Mouse (Mus musculus) thymus, postnatal 14 days (tissue): Measurements from ENCODE around the gene Siah2.
A peak's percentile ranks its signal among the peaks of the same experiment; 100 is the strongest.

Experiments
- DNase-seq: peaks from one replicate; pipeline ENCODE4 v3.0.0; 2021

Gene Siah2

DNA sequence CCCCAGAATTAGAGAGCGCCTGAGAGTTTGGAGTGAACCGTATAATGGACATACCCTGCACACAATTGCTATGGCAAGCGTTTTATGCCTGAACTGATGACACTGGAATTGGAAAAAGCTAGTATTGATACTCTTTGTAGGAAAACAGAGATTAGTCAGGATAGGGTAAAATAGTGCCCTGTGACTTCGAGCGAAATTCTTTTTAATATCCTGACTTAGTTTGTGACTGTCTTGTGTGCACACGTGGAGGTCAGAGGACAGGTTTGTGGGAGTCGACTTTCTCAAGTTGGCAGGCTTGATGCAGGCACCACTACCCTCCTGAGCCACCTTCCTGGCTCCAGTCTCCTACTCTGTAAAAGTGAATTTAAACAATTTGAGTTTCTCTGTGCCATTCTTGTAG is 1.1 kb upstream of the Siah2 start:
- DNase-seq, result no peak

DNA sequence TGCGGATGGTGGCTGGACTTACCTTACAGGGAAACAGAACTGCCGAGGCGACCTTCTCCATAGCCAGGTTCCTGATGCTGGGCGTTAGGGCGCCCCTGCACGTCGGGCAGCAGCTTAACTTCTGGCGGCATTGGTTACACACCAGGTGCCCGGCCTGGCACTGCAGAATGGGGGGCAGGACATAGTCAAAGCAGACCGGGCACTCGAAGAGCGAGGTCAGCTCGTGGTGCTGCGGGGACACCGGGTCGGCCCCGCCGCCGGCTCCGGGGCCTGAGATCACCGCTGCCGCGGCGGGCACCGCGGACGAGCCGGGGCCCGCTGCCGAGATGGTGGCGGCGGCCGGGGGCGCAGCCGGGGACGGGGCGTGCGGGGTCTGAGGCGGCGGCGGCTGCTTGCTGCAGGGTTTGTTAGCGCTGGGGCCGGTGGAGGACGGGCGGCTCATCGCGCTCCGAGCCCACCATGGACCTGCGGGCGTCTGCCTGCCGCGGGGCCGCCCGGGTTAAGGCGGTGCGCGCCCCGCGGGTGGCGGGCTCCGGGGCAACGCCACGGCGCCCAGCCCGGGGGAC is 743 bp downstream of the Siah2 start:
- DNase-seq, result peak; percentile 51

DNA sequence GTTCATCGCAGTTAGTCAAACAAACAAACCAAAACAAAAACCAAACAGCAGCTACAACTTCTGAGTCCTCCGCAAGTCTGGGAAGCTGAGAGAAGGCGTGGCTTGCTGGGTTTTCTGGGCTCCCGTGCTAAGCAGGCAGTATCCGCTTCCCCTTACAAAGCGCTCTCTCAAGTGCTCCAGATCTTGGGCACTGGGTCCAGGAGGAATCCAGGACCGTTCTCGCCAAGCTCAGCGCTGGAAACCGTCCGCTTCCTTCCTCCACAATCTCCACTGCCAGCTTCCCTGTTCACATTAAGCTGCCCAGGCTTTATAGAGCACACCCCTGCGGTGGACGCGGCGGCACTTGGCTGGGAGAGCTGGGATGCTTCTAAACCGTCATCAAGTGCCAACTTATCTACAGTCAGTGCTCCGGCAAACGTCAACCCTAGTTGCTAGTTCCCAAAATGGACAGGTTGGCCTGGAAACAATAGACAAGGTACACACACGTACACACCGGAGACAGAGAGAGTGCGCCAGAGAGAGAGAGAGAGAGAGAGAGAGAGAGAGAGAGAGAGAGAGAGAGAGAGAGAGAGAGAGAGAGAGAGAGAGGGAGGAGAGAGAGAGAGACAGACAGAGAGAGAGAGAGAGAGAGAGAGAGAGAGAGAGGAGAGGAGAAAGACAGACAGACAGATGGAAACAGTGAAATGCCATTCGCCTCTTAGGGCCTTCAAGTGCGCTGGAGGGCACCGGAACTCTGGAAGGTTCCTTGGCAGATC is 1.4 kb downstream of the Siah2 start:
- DNase-seq, result peak; percentile 65

DNA sequence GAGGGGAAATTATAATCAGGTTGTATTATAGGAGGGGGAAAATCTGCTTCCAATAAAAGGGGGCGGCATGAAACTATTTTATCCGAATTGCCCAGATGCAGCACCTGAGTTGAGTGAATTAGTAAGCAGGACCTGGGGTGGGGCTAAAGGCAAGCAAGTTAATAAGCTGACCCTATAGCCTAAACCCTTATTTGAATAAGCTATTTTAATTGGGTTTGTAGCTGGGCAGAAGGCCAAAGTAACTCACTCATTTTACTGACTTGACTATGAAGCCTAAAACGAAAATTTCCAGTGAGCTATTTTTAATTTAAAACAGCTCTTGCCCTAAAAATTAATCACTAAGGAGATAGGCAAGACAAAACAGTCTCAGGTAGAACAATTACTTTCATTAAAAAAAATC is 2.5 kb downstream of the Siah2 start:
- DNase-seq, result no peak

DNA sequence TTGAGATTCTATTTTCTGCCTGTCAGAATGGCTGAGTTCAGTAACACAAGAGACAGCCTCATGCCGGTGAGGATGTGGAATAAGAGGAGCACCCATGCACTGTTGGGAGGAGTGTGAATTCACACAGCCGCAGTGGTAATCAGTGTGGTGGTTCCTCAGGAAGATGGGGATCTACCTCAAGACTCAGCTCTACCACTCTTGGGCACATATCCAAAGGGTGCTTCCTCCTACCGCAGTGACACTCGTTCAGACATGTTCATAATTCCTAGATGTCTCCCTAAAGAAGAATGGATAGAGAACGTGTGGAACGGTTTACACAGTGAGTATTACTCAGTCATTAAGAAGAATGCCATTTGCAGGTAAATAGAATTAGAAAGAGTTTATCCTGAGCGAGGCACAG is 3.1 kb downstream of the Siah2 start:
- no peak for DNase-seq

DNA sequence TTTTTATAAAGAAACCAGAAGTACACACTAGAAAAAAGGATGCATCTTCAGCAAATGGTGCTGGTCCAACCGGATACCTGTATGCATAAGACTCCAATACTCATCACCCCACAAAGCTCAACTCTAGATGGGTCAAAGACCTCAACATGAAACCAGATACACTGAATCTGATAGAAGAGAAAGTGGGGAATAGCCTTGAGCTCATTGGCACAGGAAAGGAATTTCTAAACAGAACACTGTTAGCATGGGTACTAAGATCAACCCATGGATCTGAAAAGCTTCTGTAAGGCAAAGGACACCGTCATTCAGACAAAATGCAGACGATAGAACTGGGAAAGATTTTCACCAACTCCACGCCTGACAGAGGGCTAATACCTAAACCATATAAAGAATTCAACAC is 3.6 kb downstream of the Siah2 start:
- DNase-seq, result no peak

DNA sequence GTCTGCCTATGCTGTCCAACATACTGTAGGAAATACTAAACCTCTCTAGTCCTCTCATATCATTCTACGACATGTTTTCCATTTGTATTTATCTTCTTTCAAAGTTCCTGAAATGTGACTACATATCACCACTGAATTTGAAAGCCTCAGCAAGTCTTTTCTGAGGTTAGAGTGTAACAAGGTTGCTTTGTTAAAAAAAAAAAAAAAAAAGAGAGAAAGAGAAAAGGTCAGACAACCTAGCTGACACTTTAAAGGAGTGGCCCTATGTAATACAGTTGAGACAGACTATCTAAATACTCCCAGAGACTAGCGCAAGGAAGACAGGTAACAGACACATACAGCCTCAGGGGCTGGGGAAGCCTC is 5.3 kb downstream of the Siah2 start:
- no peak for DNase-seq

DNA sequence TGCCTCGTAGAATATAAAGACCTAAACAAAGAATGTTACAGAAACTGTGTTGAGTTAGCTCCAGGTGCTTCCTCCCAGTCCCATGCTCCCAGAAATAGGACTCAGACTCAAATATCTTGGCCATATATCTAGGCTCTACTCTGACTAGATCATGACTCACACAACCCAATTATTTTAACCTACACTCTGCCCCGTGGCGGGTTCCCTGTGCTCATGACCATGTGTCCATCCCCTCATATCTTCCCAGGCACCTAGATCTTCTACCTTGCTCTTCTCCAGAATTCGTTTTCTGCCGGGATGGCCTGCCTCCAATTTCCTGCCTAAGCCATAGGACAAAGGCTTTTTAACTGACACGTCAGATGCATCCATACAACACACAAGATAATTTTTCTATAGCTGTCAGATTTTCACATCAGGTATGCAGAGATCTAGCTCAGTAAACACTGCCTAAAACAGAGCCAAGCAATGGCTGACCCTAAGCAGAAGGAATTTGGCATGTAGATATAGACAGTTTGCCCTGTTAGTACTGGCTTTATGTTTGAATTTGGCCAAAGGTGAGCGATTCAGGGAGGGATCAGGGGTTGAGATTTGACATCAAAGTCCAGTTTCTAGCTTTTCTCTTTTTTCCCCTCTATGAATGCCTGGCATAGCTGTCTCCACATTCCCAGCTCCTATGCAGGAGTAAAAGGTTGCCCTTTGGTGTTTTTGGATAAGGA is 5.8 kb downstream of the Siah2 start:
- no peak for DNase-seq

DNA sequence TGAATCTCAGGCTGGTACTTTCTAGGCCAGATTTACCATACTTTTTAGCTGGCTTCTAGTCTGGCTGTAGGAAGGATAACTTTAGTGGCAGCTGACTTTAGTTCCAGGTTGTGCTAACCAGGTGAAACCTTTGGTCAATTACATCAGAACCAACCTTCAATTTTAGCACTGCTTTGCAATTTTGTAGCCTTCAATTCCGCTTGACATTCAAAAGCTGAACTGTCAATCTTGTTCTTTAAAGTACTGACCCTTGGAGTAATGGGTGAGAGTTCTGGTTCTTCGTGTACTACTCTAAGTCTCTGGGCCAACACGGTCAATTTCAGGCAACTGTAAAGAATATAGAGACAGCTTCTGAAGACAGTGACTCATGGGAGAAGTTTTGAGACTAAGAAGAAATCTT is 6.8 kb downstream of the Siah2 start:
- no peak for DNase-seq

DNA sequence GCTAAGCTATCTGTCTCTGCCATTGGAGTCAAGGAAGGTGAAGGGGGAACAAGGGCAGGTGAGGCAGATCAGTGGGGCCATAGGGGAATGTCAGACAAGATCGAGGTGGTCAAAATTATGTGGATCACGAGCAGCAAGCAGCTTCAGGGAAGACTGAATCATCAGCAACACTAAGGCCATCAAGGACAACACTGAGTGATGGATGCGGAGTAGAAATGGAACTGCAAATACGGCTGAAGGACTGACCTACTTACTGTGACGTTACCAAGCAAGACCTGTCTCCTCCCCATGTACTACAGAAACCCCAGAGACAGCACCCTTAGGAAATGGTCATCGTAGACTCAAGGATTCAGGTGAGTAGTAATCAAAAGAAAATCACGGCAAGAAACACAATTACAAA is 8.9 kb downstream of the Siah2 start:
- no peak for DNase-seq

DNA sequence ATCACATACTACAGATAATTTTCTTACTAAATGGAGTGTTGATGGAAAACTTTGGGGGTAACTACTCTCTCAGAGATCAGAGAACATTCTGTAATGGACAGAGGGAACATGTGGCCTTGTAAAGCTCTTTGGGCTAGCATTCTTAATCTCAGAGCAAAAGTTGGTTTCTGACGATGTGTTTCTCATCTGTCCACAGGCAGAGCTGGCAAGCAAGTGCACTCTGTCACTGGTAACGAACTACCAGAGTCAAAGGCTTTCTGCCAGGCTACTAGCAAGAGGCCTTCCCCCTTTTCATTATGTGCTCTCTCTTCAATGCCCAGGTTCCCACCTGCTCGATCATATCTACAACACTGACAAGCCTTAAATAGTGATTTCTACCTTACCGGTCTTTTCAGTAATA is 9.9 kb downstream of the Siah2 start:
- DNase-seq, result no peak

DNA sequence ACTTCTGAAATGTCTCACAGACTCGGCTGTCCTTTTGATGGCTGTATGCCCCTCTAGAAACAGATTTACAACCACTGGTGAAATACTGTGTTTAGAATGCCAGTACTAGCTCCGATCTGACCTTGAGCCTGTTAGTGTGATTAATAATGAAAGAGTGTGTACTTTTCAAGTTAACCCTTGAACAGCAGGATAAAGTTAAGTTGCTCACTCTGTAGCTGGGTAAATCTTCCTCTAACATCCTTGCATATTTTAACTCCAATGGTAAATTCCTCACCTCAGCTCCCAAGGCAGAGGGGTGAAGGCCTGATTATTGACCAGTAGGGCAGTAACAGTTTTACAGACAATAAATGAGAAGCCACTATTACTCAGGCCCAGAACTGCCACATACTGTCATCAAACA is 10.4 kb downstream of the Siah2 start:
- DNase-seq, result no peak

DNA sequence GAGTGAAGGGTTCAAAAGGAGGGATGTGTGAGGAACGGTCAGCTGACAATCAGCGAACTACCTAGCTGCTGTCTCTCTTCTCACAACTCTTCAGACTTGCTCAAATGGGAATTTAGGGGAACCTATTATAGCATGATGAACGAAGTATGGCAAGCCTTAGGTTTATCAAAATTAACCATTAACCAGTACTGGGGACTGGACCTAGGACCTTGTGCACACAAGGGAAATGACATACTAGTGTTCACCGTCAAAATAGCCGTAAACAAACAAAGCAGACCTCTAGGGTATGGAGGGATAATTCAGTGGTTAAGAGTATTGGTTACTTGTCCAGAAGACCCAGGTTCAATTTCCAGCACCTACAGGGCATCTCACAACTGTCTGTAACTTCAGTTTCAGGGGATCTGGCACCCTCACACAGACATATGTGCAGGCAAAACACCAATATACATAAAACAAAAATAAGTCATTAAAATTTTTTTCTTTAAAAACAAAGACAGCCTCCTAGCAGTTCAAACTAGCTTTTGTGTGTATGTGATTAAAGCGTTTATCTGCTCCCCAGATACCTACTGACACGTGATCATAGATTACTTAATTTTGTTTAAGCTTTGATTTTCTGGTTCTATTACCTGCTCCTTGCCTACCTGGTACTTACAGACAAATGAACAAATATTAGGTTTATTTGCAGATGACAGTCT is 11.1 kb downstream of the Siah2 start:
- no peak for DNase-seq

DNA sequence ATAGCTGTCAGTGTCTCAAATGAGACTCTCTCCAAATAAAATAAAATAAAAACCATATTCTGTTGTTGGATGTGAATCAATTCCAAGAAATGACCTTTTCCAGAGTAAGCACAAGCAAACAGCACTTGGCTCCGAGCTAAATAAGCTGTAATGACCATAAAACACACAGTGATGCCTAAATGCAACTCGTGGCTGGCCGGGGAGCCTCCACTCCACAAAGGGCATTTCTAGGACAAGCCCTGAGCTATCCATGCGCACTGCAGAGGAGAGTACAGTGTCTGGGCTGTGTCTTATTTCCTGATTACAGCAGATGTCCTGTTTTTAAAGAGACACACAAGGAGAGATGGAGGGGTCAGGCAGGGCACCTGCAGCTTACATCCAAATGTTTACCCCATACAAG is 12.2 kb downstream of the Siah2 start:
- DNase-seq, result no peak

DNA sequence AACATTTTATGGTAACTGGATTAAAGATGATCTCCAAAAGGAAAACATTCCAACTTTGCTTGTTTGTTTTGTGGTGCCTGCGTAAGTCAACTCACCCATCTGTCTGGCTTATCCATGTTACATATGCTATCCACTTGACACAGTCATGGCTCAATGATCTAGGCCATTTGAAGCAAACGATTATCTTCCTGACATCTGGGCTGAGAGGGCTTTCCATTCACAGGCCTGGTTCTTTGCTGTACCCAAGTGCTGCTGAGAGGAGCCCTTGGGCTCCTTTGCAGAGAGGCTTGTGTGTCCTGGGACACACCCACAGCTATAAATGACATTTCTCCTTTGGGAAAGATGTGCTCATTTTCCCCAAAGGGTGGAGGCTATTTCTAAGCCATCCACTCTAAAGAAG is 13.3 kb downstream of the Siah2 start:
- no peak for DNase-seq

DNA sequence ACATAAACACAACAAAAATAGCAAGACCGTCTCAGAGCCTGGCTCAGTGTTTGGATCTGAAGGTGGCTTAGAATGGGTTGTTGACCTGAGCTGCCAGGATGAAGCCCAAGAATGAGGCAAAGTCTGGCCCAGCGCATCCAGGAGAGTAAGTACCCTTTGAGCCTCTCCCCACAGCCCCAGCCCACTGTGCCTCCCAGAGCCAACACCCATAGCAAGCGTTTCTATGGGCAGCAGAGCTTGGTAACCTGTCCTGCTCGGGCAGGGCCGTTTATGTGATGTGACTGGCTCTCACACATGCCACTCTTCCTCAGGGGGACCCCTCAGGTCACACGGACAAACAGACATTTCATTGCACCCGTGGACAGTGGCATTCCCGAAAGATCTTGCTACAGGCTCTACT is 13.8 kb downstream of the Siah2 start:
- DNase-seq, result no peak

DNA sequence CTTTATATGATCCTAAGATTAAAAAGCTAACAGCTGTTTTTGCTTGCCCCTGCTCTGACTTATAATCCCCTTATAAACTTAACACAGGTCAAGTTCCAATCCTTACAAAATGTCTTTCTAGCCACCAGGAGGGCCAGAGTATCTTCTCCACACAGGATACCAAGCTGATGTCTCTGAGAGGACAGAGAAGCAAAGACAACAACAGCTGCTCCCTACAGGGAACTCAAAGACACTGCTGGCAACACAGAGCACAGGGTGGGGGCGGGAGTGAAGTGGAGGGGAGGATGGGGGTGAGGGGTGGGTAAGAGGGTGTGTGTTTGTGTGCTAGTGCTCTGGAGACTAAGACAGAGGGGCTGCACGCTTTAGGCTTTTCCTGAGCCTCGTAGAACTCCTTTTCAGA is 14.6 kb downstream of the Siah2 start:
- no peak for DNase-seq

DNA sequence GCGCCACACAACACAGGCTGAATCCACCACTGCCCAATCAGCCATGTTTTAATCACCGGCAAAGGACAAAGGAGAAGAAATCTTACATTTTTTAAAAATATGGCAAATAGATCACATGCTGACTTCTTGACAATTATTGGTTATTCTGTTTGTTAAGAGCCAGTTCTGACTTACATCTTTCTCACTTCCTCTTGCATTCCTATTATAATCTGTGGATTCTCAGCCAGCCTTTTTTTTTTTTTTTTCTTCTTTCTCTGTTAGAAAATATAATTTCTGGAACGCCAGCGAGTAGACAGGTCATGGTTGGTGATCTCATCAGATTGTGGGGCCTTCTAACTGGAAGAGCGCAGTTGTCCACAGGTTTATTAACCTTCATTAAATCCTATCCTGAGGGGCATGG is 18.9 kb downstream of the Siah2 start:
- no peak for DNase-seq

DNA sequence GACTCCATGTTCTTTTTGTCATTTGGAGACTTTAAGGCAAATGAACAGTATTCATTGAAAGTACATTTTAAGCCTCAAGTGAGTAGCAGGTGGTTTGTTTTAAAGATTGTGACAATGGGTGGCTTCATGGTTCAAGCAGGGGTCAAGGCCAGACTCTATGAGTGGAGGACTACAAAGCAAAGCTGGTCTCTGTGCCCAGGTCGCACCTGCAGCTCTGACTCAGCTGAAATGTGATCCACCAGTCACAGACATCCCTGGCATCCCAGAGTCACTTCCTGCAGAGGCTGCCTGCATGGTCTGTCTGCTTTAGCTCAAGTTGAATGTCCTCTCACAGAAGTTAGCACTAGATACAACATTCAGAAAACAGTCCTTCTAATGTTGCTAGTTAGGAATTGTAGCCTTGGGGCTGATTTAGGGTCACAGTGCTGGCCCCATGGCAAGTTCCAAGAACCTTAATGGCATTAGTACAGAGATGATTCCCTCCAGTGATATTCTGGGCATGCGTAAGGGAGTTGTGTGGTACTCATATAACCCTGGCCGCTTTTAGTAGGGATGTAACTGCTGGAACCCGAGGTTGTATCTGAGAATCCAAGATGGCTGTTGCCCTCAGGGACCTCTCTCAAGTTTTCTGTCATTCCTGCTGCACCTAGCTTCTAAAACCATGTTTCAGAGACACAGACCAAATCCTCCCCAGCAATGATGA is 19.6 kb downstream of the Siah2 start:
- no peak for DNase-seq

DNA sequence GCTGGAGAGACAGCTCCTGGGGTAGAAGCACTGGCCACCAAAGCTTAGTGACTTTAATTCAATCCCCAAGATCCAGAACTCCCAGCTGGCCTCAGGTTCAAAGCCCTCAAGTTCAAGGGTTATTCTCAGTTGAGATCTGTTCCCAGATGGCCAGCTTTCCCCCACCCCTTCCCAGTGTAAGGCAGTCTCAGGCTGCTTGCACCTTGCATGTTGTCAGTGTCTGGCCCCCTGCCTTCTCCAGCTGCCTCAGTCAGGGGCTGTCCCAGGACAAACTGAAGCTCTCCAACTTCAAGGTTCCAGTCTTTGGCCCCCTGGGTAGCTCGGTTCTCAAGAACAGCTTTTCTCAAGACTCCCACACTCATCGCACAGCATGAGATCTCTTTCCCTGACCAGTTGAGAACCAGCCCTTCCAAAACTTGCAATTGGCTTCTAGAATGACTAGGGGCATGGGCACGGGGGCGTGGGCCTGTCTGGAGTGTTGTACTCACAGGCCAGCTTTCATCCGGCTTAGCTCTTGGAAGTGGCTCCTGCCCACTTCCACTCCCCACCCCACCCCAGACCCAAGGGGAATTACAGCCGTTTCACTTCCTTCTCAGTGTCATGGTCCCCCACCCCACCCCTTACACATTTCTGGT is 20.5 kb downstream of the Siah2 start:
- no peak for DNase-seq

DNA sequence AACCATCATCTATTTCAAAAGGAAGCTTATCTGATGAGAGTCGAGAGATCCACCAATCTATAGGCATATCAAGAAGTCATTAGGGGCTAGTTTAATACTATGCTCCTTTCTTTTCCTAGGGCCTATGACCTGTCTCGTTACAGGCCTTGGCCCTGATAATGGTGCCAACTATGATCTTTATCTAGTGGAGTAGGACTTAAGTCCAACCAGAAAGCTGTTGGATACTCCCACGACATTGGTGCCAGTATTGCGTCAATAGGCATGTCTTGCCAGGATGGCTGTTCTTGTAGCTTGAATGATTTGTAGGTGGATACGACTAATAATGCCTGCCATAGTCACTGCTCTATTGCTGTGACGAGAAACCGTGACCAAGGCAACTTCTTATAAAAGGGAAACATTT is 28.2 kb downstream of the Siah2 start:
- DNase-seq, result no peak

DNA sequence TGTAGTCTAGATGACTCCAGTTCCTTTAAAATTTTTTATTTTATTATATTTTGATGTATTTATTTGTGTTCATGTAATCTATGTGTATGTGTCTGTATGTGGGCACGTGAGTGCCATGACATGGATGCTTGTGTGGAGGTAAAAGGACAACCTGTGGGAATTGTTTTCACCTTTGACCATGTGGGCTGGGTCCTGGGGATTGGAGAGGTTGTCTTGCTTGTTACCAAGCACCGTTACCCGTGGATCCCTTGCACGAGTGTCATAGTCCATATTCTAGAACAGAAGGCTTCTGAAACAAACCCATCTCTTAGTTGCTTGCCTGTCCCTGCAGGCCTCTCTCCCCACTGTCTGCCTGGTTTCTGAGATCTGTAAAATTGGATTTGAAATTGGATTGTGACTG is 31.6 kb downstream of the Siah2 start:
- no peak for DNase-seq

DNA sequence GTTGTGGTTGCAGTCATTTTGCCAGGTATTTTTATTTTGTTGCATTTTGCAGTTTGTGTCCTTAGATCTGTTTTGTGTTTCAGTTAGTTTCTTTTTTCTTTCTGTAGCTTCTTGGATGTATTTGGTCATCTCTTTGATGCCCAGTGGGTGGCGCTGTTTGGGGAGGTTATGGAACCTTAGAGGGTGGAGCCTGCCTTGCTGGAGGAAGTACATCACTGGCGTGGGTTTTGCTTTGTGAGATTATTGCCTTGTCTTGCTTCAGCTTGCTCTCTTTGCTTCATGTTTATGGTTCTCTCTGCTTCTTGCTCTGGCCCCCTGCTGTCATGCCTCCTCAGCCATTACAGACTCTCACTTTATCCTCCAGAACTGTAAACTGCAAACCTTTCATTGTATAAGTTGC is 34.8 kb downstream of the Siah2 start:
- DNase-seq, result peak; percentile 67
